Mouse (Mus musculus) heart, adult 10 weeks (tissue): ENCODE results near the gene Pde1a. TPM values are rescaled to one million over a fixed set of nuclear protein-coding genes. Genes with fewer than 3 reads are reported as not detected.

ENCODE experiments used
- polyA plus RNA-seq: library from polyadenylated mRNA; stranded (reverse); fragments of 350-450 nt; fragmentation: Illumina TruSeq; extraction: RNeasy Lipid Tissue Mini Kit (QIAGEN cat#74804); gene quantifications from one replicate; pipeline ENCODE4 v1.2.3, GENCODE M21; 2014; ENCODE audit warnings: low read depth, low replicate concordance

The Pde1a gene
- polyA plus RNA-seq: 9.1 TPM

DNA sequence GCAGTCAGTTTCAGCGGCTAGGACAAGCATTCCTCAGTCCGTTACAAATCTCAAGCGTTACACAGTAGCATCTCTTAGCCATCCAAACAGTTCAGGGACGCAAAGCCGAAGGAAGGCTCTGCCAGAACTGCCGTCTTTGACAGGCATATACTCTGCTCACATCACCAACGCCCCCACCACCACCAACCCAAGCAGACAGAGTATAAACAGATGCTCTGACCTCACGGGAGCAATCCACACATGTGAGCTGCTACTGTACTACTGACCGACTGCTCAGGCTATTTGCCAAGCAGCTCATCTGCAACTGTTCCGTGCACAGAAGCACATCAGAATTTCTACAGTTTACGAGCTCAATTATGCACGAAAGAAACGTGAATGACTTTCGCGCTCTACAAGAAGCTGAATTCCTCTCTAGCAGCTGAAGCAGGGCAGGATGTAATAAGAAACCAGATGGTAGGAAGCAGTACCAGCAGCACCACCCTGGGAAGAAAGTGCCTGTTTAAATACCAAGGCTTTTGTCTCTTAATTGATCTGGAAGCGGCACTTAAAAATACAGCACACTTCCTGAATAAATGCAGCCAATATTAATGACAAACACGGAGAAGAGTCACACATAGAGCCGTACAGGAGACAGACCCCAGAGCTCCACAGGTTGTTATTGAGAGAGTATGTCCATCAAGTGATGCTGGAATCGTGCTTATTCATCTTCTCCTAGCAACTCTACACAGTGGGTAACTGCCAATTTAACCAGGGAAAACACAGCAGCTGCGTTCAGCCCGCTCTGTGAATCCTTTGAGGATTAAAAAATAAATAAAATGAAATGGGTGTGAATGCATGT lies at the start of gene Pde1a:
TSS of gene Pde1a (minus strand) at position 598 of the 838 bp plus-strand sequence.

Other genes starting within 250 kb of the Pde1a start
- gene Prdx6b, start 163.0 kb upstream of the Pde1a start, polyA plus RNA-seq: not detected
- 29.1 TPM for gene Dnajc10, start 186.0 kb upstream of the Pde1a start, polyA plus RNA-seq